ENCODE assay signal across 20 mouse cellular contexts in the genomic region with DNA sequence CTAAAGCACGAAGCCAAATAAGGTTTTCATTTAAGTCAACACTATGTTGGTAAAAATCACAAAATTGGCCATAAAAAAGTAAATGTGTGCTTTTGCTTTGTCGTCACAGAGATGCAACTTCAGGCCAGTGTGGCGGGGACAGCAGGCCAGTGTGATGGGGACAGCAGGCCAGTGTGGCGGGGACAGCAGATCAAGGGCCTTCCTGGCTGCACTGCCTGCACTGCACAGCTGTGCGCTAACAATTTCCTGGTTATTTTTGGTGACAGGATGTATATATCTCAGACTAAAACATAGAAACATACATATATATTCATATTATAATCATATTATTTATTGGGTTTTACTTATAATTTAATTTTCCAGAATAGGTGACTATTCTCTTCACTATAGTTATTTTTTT.
A peak's percentile ranks its signal among the peaks of the same experiment; 100 is the strongest.
DNase-seq lines count a peak whose midpoint lies in the region; ATAC-seq lines count a peak whose summit lies in the region.
"Had no signal": no experiment of that assay in that cellular context is flagged by ENCODE, and none has a peak within 500 bp of the region (broad histone marks: within the 10 kb centered on the region; RNA-seq: fewer than 3 reads in every experiment).

No protein-coding gene starts in this region.

- ATAC-seq in forebrain, embryonic 12.5 days (ENCODE audit: low FRiP score): peak; percentile 33; the same call in 1 of the 2 replicates
- ATAC-seq in hindbrain, embryonic 16.5 days: peak; percentile 58; the same call in 1 of the 2 replicates
- ATAC-seq in hindbrain, embryonic 11.5 days (ENCODE audit: low FRiP score): no peak
- 0 out of 2 replicates have a peak, but pooled peaks have one; percentile 58 for ATAC-seq in midbrain, embryonic 13.5 days
- no peak for ATAC-seq in forebrain, embryonic 15.5 days (replicated peaks)
- ATAC-seq: CD4-positive, CD25-positive, alpha-beta regulatory T cell, adult 4 months; intestine, embryonic 15.5 days had no signal

- no peaks in the 10 kb centered on the region for H3K27me3 ChIP-seq in forebrain, embryonic 12.5 days
- H3K27me3 ChIP-seq in forebrain, embryonic 10.5 days (ENCODE audit: poor library complexity, severe bottlenecking): peaks cover 10% of the 10 kb centered on the region; the same call in 1 of the 2 replicates
- H3K27me3 ChIP-seq in hindbrain, embryonic 16.5 days (replicated peaks; ENCODE audit: control insufficient read depth, insufficient read depth, low read length): no peaks in the 10 kb centered on the region
- no peaks in the 10 kb centered on the region for H3K27me3 ChIP-seq in hindbrain, embryonic 11.5 days (ENCODE audit: control insufficient read depth, insufficient read depth, low read length)
- peaks cover 3% of the 10 kb centered on the region; the same call in 1 of the 2 replicates for H3K27me3 ChIP-seq in midbrain, embryonic 13.5 days
- H3K27me3 ChIP-seq in midbrain, embryonic 10.5 days (ENCODE audit: low read depth, poor library complexity, severe bottlenecking): no peaks in the 10 kb centered on the region
- no peaks in the 10 kb centered on the region for H3K27me3 ChIP-seq in forebrain, embryonic 15.5 days
- H3K27me3 ChIP-seq: embryonic facial prominence, embryonic 12.5 days; heart, embryonic 12.5 days; hindbrain, embryonic 13.5 days; intestine, embryonic 15.5 days had no signal

- DNase-seq in forebrain, embryonic 10.5 days (ENCODE audit: extremely low spot score, low spot score): no peak
- DNase-seq in hindbrain, embryonic 11.5 days (ENCODE audit: low spot score): no peak
- no peak for DNase-seq in midbrain, embryonic 10.5 days (ENCODE audit: low spot score)
- no peak for DNase-seq in layer of hippocampus, postnatal 25 days (ENCODE audit: extremely low spot score in 1 of 2, low spot score in 1 of 2)
- DNase-seq: adrenal gland, adult 8-10 months; B cell, adult 2 months; cerebellum, adult 11-12 months; cerebellum, adult 9-10 months; gastrocnemius, postnatal 10 days; heart, adult 2 months had no signal

- H3K4me1 ChIP-seq in forebrain, embryonic 12.5 days: peaks cover 12% of the 10 kb centered on the region
- peaks cover 17% of the 10 kb centered on the region for H3K4me1 ChIP-seq in forebrain, embryonic 10.5 days
- 0 out of 2 replicates have a peak, but pooled peaks cover 2% of the 10 kb centered on the region for H3K4me1 ChIP-seq in hindbrain, embryonic 16.5 days (ENCODE audit: control insufficient read depth, insufficient read depth, low read depth, low read length)
- no peaks in the 10 kb centered on the region for H3K4me1 ChIP-seq in hindbrain, embryonic 11.5 days (replicated peaks; ENCODE audit: control insufficient read depth, insufficient read depth, low read length)
- peaks cover 6% of the 10 kb centered on the region for H3K4me1 ChIP-seq in midbrain, embryonic 13.5 days (replicated peaks)
- H3K4me1 ChIP-seq in midbrain, embryonic 10.5 days: peaks cover 26% of the 10 kb centered on the region
- H3K4me1 ChIP-seq in forebrain, embryonic 15.5 days: peaks cover 18% of the 10 kb centered on the region
- H3K4me1 ChIP-seq: embryonic facial prominence, embryonic 12.5 days; hindbrain, embryonic 13.5 days; intestine, embryonic 15.5 days had no signal

- H3K9me3 ChIP-seq in forebrain, embryonic 12.5 days: no peaks in the 10 kb centered on the region
- H3K9me3 ChIP-seq in forebrain, embryonic 10.5 days: no peaks in the 10 kb centered on the region
- H3K9me3 ChIP-seq in hindbrain, embryonic 16.5 days (ENCODE audit: control insufficient read depth, low read length): no peaks in the 10 kb centered on the region
- no peaks in the 10 kb centered on the region for H3K9me3 ChIP-seq in hindbrain, embryonic 11.5 days (ENCODE audit: control insufficient read depth, low read length)
- H3K9me3 ChIP-seq in midbrain, embryonic 13.5 days: no peaks in the 10 kb centered on the region
- no peaks in the 10 kb centered on the region; the same call in 1 of the 2 replicates for H3K9me3 ChIP-seq in midbrain, embryonic 10.5 days (replicated peaks)
- no peaks in the 10 kb centered on the region for H3K9me3 ChIP-seq in forebrain, embryonic 15.5 days
- H3K9me3 ChIP-seq: embryonic facial prominence, embryonic 12.5 days; G1E; heart, embryonic 12.5 days; hindbrain, embryonic 13.5 days; intestine, embryonic 15.5 days had no signal

- H3K4me2 ChIP-seq in forebrain, embryonic 12.5 days: no peak overlapping the region
- no peak overlapping the region for H3K4me2 ChIP-seq in hindbrain, embryonic 16.5 days (ENCODE audit: low read length)
- H3K4me2 ChIP-seq in hindbrain, embryonic 11.5 days (replicated peaks; ENCODE audit: low read depth, low read length): no peak overlapping the region
- H3K4me2 ChIP-seq in midbrain, embryonic 13.5 days (replicated peaks): no peak overlapping the region
- no peak overlapping the region for H3K4me2 ChIP-seq in forebrain, embryonic 15.5 days (replicated peaks)
- H3K4me2 ChIP-seq: embryonic facial prominence, embryonic 12.5 days; hindbrain, embryonic 13.5 days; intestine, embryonic 15.5 days had no signal

- no peak overlapping the region for H3K4me3 ChIP-seq in forebrain, embryonic 12.5 days (replicated peaks)
- no peak overlapping the region for H3K4me3 ChIP-seq in forebrain, embryonic 10.5 days
- H3K4me3 ChIP-seq in hindbrain, embryonic 16.5 days (ENCODE audit: low read length): no peak overlapping the region
- H3K4me3 ChIP-seq in hindbrain, embryonic 11.5 days (ENCODE audit: low read depth, low read length): no peak overlapping the region
- no peak overlapping the region for H3K4me3 ChIP-seq in midbrain, embryonic 13.5 days (replicated peaks)
- no peak overlapping the region for H3K4me3 ChIP-seq in midbrain, embryonic 10.5 days
- H3K4me3 ChIP-seq in forebrain, embryonic 15.5 days: no peak overlapping the region
- H3K4me3 ChIP-seq: embryonic facial prominence, embryonic 12.5 days; heart, adult 2 months; heart, embryonic 12.5 days; hindbrain, embryonic 13.5 days; intestine, embryonic 15.5 days had no signal

- no peak overlapping the region for H3K9ac ChIP-seq in forebrain, embryonic 12.5 days
- no peak overlapping the region for H3K9ac ChIP-seq in hindbrain, embryonic 16.5 days (ENCODE audit: low read depth, low read length)
- no peak overlapping the region for H3K9ac ChIP-seq in hindbrain, embryonic 11.5 days (ENCODE audit: low read depth, low read length)
- no peak overlapping the region for H3K9ac ChIP-seq in midbrain, embryonic 13.5 days (replicated peaks)
- no peak overlapping the region for H3K9ac ChIP-seq in forebrain, embryonic 15.5 days (replicated peaks)
- H3K9ac ChIP-seq: embryonic facial prominence, embryonic 12.5 days; heart, embryonic 12.5 days; hindbrain, embryonic 13.5 days; intestine, embryonic 15.5 days had no signal

- H3K27ac ChIP-seq in forebrain, embryonic 12.5 days: no peak overlapping the region
- H3K27ac ChIP-seq in forebrain, embryonic 10.5 days: no peak overlapping the region
- H3K27ac ChIP-seq in hindbrain, embryonic 16.5 days (ENCODE audit: low read depth, low read length): no peak overlapping the region
- H3K27ac ChIP-seq in hindbrain, embryonic 11.5 days (ENCODE audit: low read depth, low read length): no peak overlapping the region
- no peak overlapping the region for H3K27ac ChIP-seq in midbrain, embryonic 13.5 days
- no peak overlapping the region for H3K27ac ChIP-seq in midbrain, embryonic 10.5 days (replicated peaks)
- peak overlapping the region; percentile 72 for H3K27ac ChIP-seq in forebrain, embryonic 15.5 days (replicated peaks)
- H3K27ac ChIP-seq: embryonic facial prominence, embryonic 12.5 days; heart, adult 2 months; hindbrain, embryonic 13.5 days; intestine, embryonic 15.5 days had no signal

- WGBS in forebrain, embryonic 12.5 days: 83% methylated on average over 5 of the region's 5 CpGs
- WGBS in forebrain, embryonic 10.5 days: 93% methylated on average over 5 of the region's 5 CpGs
- 82% methylated on average over 5 of the region's 5 CpGs for WGBS in hindbrain, embryonic 16.5 days
- 92% methylated on average over 5 of the region's 5 CpGs for WGBS in hindbrain, embryonic 11.5 days
- WGBS in midbrain, embryonic 13.5 days: 83% methylated on average over 5 of the region's 5 CpGs
- WGBS in midbrain, embryonic 10.5 days: 89% methylated on average over 5 of the region's 5 CpGs
- 78% methylated on average over 5 of the region's 5 CpGs for WGBS in forebrain, embryonic 15.5 days

- no peaks in the 10 kb centered on the region for H3K36me3 ChIP-seq in forebrain, embryonic 12.5 days (replicated peaks)
- no peaks in the 10 kb centered on the region for H3K36me3 ChIP-seq in forebrain, embryonic 10.5 days (replicated peaks)
- no peaks in the 10 kb centered on the region for H3K36me3 ChIP-seq in hindbrain, embryonic 16.5 days (ENCODE audit: control insufficient read depth, insufficient read depth, low read length)
- no peaks in the 10 kb centered on the region for H3K36me3 ChIP-seq in hindbrain, embryonic 11.5 days (ENCODE audit: control insufficient read depth, insufficient read depth, low read length)
- no peaks in the 10 kb centered on the region for H3K36me3 ChIP-seq in midbrain, embryonic 13.5 days
- H3K36me3 ChIP-seq in midbrain, embryonic 10.5 days: no peaks in the 10 kb centered on the region
- no peaks in the 10 kb centered on the region for H3K36me3 ChIP-seq in forebrain, embryonic 15.5 days
- H3K36me3 ChIP-seq: embryonic facial prominence, embryonic 12.5 days; heart, embryonic 12.5 days; hindbrain, embryonic 13.5 days; intestine, embryonic 15.5 days had no signal

Comparison
In these comparisons a context has a peak if more than half of its experiments do, and no peak if none do; other contexts are left out.
1. ATAC-seq: peak in forebrain, embryonic 12.5 days (single experiment), hindbrain, embryonic 16.5 days (single experiment) and midbrain, embryonic 13.5 days (single experiment); none in hindbrain, embryonic 11.5 days (single experiment) and forebrain, embryonic 15.5 days (single experiment).